Mouse (Mus musculus) common myeloid progenitor, adult 5-6 weeks (primary cell): Measurements from ENCODE around the gene Gm3298. TPM values are rescaled to one million over a fixed set of nuclear protein-coding genes. Genes with fewer than 3 reads are reported as not detected.
"Not testable (repeated sequence)": the region's sequence is repeated elsewhere in the genome, so short reads cannot be mapped to it uniquely, and the experiment has no call there.

Experiments used
- ATAC-seq: replicated peaks from 2 replicates; pipeline ENCODE4 v1.8.0; 2016; ENCODE audit warnings: low read depth, mild to moderate bottlenecking, moderate TSS enrichment, inconsistent platforms; ENCODE audit not compliant: poor library complexity, severe bottlenecking
- total RNA-seq: library from RNA; stranded (forward); fragments of 200-1000, 187-1606 nt; gene quantifications from 2 replicates; pipeline ENCODE4 v1.2.3, GENCODE M21; 2017

Gm3298 gene
- total RNA-seq, result not detected in 2 replicates

DNA sequence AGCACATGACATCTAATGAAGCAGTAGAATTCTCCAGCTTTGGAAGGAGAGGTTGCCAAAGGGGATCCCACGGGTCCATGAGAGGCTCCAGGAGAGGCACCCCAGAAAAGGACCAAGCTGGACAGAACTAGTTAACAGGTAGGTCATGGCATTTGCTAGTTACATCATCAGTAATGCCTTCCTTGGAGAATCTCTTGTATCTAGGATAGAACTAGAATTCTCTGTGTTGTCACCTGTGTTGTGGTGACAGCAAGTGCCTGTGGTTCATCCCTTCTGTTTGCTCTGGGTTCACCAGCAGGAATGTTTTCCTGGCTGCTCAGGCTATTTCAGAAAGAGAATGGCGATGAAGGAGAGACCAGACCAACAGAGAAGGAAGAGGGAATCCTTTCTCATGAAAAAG lies at the start of gene Gm3298:
Gm3298 (plus strand) TSS at position 301 of the 400 bp plus-strand sequence.
- not testable (repeated sequence) for ATAC-seq

DNA sequence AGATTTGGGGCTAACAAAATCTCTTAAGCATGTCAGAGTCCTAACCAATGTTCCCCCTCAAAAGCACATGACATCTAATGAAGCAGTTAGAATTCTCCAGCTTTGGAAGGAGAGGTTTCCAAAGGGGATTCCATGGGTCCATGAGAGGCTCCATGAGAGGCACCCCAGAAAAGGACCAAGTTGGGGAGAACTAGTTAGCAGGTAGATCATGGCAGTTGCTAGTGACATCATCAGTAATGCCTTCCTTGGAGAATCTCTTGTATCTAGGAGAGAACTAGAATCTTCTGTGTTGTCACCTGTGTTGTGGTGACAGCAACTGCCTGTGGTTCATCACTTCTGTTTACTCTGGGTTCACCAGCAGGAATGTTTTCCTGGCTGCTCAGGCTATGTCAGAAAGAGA lies 32.1 kb upstream of the Gm3298 start, which contains the start of gene Gm8297:
Gm8297 (plus strand) TSS at position 301 of the 400 bp plus-strand sequence.
- ATAC-seq, result not testable (repeated sequence)

DNA sequence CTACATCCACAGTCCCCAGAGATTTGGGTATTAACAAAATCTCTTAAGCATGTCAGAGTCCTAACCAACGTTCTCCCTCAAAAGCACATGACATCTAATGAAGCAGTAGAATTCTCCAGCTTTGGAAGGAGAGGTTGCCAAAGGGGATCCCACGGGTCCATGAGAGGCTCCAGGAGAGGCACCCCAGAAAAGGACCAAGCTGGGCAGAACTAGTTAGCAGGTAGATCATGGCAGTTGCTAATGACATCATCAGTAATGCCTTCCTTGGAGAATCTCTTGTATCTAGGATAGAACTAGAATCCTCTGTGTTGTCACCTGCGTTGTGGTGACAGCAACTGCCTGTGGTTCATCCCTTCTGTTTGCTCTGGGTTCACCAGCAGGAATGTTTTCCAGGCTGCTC lies 34.6 kb downstream of the Gm3298 start, which contains the start of gene 4930555G01Rik:
4930555G01Rik (plus strand) TSS at position 301 of the 400 bp plus-strand sequence.
- not testable (repeated sequence) for ATAC-seq

Other genes with a start within 250 kb of the Gm3298 start
- not detected in 2 replicates for gene Gm9602, start 239.6 kb upstream of the Gm3298 start, total RNA-seq
- gene Gm3269, start 177.8 kb upstream of the Gm3298 start, total RNA-seq, result not detected in 2 replicates
- not detected in 2 replicates for gene Gm3264, start 160.3 kb upstream of the Gm3298 start, total RNA-seq
- not detected in 2 replicates for gene Gm3278, start 123.5 kb upstream of the Gm3298 start, total RNA-seq
- gene Gm8297, start 32.0 kb upstream of the Gm3298 start, total RNA-seq, result not detected in 2 replicates
- gene 4930555G01Rik, start 34.7 kb downstream of the Gm3298 start, total RNA-seq, result not detected in 2 replicates
- gene Gm8281, start 55.1 kb downstream of the Gm3298 start, total RNA-seq, result not detected in 2 replicates
- gene Gm8279, start 115.6 kb downstream of the Gm3298 start, total RNA-seq, result not detected in 2 replicates
- gene Gm3317, start 148.6 kb downstream of the Gm3298 start, total RNA-seq, result 0.87 TPM in 1 of 2 replicates, not detected in the other
- gene Gm8271, start 169.9 kb downstream of the Gm3298 start, total RNA-seq, result not detected in 2 replicates
- not detected in 2 replicates for gene Gm3526, start 244.7 kb downstream of the Gm3298 start, total RNA-seq